ENCODE assay signal across 8 mouse cellular contexts in the genomic region with DNA sequence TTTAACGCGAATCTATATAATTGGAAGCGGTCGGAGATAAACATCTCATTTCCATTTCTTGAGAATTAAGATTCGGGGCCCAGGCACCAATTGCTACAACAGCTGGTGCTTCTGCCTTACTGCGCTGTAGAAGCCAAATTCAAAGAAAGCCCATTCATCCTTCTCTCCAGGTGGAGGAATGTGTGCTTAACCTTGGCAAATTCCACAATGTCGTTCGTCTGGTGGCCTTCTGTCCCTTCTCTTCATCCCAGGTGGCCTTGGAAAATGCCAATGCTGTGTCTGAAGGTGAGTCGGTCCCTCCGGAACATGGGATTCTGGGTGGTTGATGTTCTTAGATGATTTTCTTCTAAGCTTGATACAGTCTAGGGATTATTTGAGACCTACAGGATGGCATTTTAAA. TPM values are rescaled to one million over a fixed set of nuclear protein-coding genes. Genes with fewer than 3 reads are reported as not detected.
A peak's percentile ranks its signal among the peaks of the same experiment; 100 is the strongest.
DNase-seq lines count a peak whose midpoint lies in the region; ATAC-seq lines count a peak whose summit lies in the region.

No protein-coding gene starts in this region.

- WGBS in kidney, embryonic 16.5 days, result under 1% methylated on average over 10 of the region's 10 CpGs
- 0% methylated on average over 10 of the region's 10 CpGs for WGBS in embryonic facial prominence, embryonic 11.5 days
- WGBS in hindbrain, embryonic 15.5 days, result under 1% methylated on average over 10 of the region's 10 CpGs
- WGBS in midbrain, embryonic 16.5 days, result under 1% methylated on average over 10 of the region's 10 CpGs

- H3K27ac ChIP-seq in kidney, embryonic 16.5 days (ENCODE audit: low read length), result peak overlapping the region; percentile 93
- peak overlapping the region; percentile 89 for H3K27ac ChIP-seq in embryonic facial prominence, embryonic 11.5 days (replicated peaks; ENCODE audit: low read depth, low read length)
- H3K27ac ChIP-seq in hindbrain, embryonic 15.5 days (replicated peaks), result peak overlapping the region; percentile 94
- H3K27ac ChIP-seq in midbrain, embryonic 16.5 days (ENCODE audit: low read length), result peak overlapping the region; percentile 91

- DNase-seq in kidney, adult 18-20 months, result no peak
- DNase-seq in embryonic facial prominence, embryonic 11.5 days (ENCODE audit: low spot score), result peak; percentile 13
- no peak for DNase-seq in ovary, postnatal 10 days (ENCODE audit: low spot score)
- DNase-seq in frontal cortex, postnatal 36 days (ENCODE audit: low spot score in 2 of 2), result no peak
- no peak for DNase-seq in urinary bladder, adult 2 months (ENCODE audit: low spot score)

- H3K36me3 ChIP-seq in kidney, embryonic 16.5 days (ENCODE audit: insufficient read depth, low read length), result peaks cover 43% of the 10 kb centered on the region
- H3K36me3 ChIP-seq in embryonic facial prominence, embryonic 11.5 days (replicated peaks; ENCODE audit: control insufficient read depth, insufficient read depth, low read depth, low read length), result peaks cover 12% of the 10 kb centered on the region
- peaks cover 41% of the 10 kb centered on the region for H3K36me3 ChIP-seq in hindbrain, embryonic 15.5 days
- peaks cover 34% of the 10 kb centered on the region for H3K36me3 ChIP-seq in midbrain, embryonic 16.5 days (ENCODE audit: control insufficient read depth, insufficient read depth, low read length)

- peak overlapping the region; percentile 89 for H3K9ac ChIP-seq in kidney, embryonic 16.5 days (replicated peaks; ENCODE audit: low read length)
- H3K9ac ChIP-seq in embryonic facial prominence, embryonic 11.5 days (replicated peaks; ENCODE audit: low read length), result peak overlapping the region; percentile 91
- H3K9ac ChIP-seq in hindbrain, embryonic 15.5 days, result peak overlapping the region; percentile 98
- peak overlapping the region; percentile 86 for H3K9ac ChIP-seq in midbrain, embryonic 16.5 days (ENCODE audit: low read depth, low read length)

- no peaks in the 10 kb centered on the region for H3K27me3 ChIP-seq in kidney, embryonic 16.5 days (ENCODE audit: insufficient read depth, low read length)
- H3K27me3 ChIP-seq in embryonic facial prominence, embryonic 11.5 days (ENCODE audit: control insufficient read depth, insufficient read depth, low read length), result no peaks in the 10 kb centered on the region
- H3K27me3 ChIP-seq in hindbrain, embryonic 15.5 days, result no peaks in the 10 kb centered on the region
- no peaks in the 10 kb centered on the region for H3K27me3 ChIP-seq in midbrain, embryonic 16.5 days (ENCODE audit: control insufficient read depth, insufficient read depth, low read depth, low read length)

- H3K4me1 ChIP-seq in kidney, embryonic 16.5 days (ENCODE audit: insufficient read depth, low read length), result peaks cover 28% of the 10 kb centered on the region
- H3K4me1 ChIP-seq in embryonic facial prominence, embryonic 11.5 days (ENCODE audit: control insufficient read depth, insufficient read depth, low read length), result no peaks in the 10 kb centered on the region
- peaks cover 33% of the 10 kb centered on the region for H3K4me1 ChIP-seq in hindbrain, embryonic 15.5 days (replicated peaks)
- H3K4me1 ChIP-seq in midbrain, embryonic 16.5 days (ENCODE audit: control insufficient read depth, insufficient read depth, low read length), result peaks cover 27% of the 10 kb centered on the region

- no peak for ATAC-seq in kidney, embryonic 16.5 days (ENCODE audit: low FRiP score, low TSS enrichment)
- ATAC-seq in embryonic facial prominence, embryonic 11.5 days (replicated peaks; ENCODE audit: insufficient number of reproducible peaks, low FRiP score, low TSS enrichment, low read depth), result no peak
- ATAC-seq in hindbrain, embryonic 15.5 days (ENCODE audit: low FRiP score, low read depth), result no peak
- ATAC-seq in midbrain, embryonic 16.5 days, result peak; percentile 0; the same call in 1 of the 2 replicates

- H3K4me2 ChIP-seq in kidney, embryonic 16.5 days (replicated peaks; ENCODE audit: low read depth, low read length), result peak overlapping the region; percentile 71
- H3K4me2 ChIP-seq in embryonic facial prominence, embryonic 11.5 days (ENCODE audit: low read depth, low read length), result peak overlapping the region; percentile 77
- H3K4me2 ChIP-seq in hindbrain, embryonic 15.5 days, result peak overlapping the region; percentile 86
- peak overlapping the region; percentile 72 for H3K4me2 ChIP-seq in midbrain, embryonic 16.5 days (ENCODE audit: low read length)

- peak overlapping the region; percentile 90 for H3K4me3 ChIP-seq in kidney, embryonic 16.5 days (ENCODE audit: low read length)
- H3K4me3 ChIP-seq in embryonic facial prominence, embryonic 11.5 days (ENCODE audit: low read depth, low read length), result peak overlapping the region; percentile 85
- peak overlapping the region; percentile 97 for H3K4me3 ChIP-seq in hindbrain, embryonic 15.5 days
- peak overlapping the region; percentile 83 for H3K4me3 ChIP-seq in midbrain, embryonic 16.5 days (ENCODE audit: low read depth, low read length)

- no peaks in the 10 kb centered on the region for H3K9me3 ChIP-seq in kidney, embryonic 16.5 days (ENCODE audit: low read length)
- H3K9me3 ChIP-seq in embryonic facial prominence, embryonic 11.5 days (replicated peaks; ENCODE audit: control insufficient read depth, low read length), result no peaks in the 10 kb centered on the region
- no peaks in the 10 kb centered on the region for H3K9me3 ChIP-seq in hindbrain, embryonic 15.5 days
- H3K9me3 ChIP-seq in midbrain, embryonic 16.5 days (replicated peaks; ENCODE audit: control insufficient read depth, low read length, poor library complexity, severe bottlenecking), result no peaks in the 10 kb centered on the region

RNA-seq across cellular contexts. Expression of a gene that starts 0.6 kb away (rescaled TPM):
- 310 and 313 TPM in 2 replicates for polyA plus RNA-seq in kidney, embryonic 16.5 days (2015; fragmentation: Nextera tagmentation; extraction: Ambion mirVana)
- polyA plus RNA-seq in embryonic facial prominence, embryonic 11.5 days (2014; fragmentation: Nextera tagmentation; extraction: Ambion mirVana), result 356 and 411 TPM in 2 replicates
- 225 and 240 TPM in 2 replicates for polyA plus RNA-seq in hindbrain, embryonic 15.5 days (2015; fragmentation: Nextera tagmentation; extraction: Ambion mirVana)
- polyA plus RNA-seq in midbrain, embryonic 16.5 days (2015; fragmentation: Nextera tagmentation; extraction: Ambion mirVana), result 237 and 239 TPM in 2 replicates
- 74.7 and 107 TPM in 2 replicates for polyA plus RNA-seq in urinary bladder, adult 2 months (2012; rRNA removed)

RNA-seq across cellular contexts. Expression of a gene that starts 9.5 kb away (rescaled TPM):
- 227 and 246 TPM in 2 replicates for polyA plus RNA-seq in kidney, embryonic 16.5 days (2015; fragmentation: Nextera tagmentation; extraction: Ambion mirVana)
- polyA plus RNA-seq in embryonic facial prominence, embryonic 11.5 days (2014; fragmentation: Nextera tagmentation; extraction: Ambion mirVana), result 145 and 160 TPM in 2 replicates
- polyA plus RNA-seq in hindbrain, embryonic 15.5 days (2015; fragmentation: Nextera tagmentation; extraction: Ambion mirVana), result 183 and 194 TPM in 2 replicates
- 170 and 186 TPM in 2 replicates for polyA plus RNA-seq in midbrain, embryonic 16.5 days (2015; fragmentation: Nextera tagmentation; extraction: Ambion mirVana)
- 199 and 254 TPM in 2 replicates for polyA plus RNA-seq in urinary bladder, adult 2 months (2012; rRNA removed)

RNA-seq across cellular contexts. Expression of a gene that starts 20.1 kb away (rescaled TPM):
- 2.1 and 2.3 TPM in 2 replicates for polyA plus RNA-seq in kidney, embryonic 16.5 days (2015; fragmentation: Nextera tagmentation; extraction: Ambion mirVana)
- polyA plus RNA-seq in embryonic facial prominence, embryonic 11.5 days (2014; fragmentation: Nextera tagmentation; extraction: Ambion mirVana), result 1.3 and 1.4 TPM in 2 replicates
- polyA plus RNA-seq in hindbrain, embryonic 15.5 days (2015; fragmentation: Nextera tagmentation; extraction: Ambion mirVana), result 7.0 and 7.5 TPM in 2 replicates
- 3.7 and 4.6 TPM in 2 replicates for polyA plus RNA-seq in midbrain, embryonic 16.5 days (2015; fragmentation: Nextera tagmentation; extraction: Ambion mirVana)
- polyA plus RNA-seq in urinary bladder, adult 2 months (2012; rRNA removed), result 5.2 and 5.5 TPM in 2 replicates
